Mouse (Mus musculus) ovary, postnatal 14 days (tissue): ENCODE measurements at regions not wholly inside any gene's neighbourhood (a gene's known extent, or its start where the extent isn't known, plus 50 kb on each side); places are given as distances from the start of the nearest gene placed in this dataset.

ENCODE experiments used
- DNase-seq: peaks from one replicate; pipeline ENCODE4 v3.0.0; 2022; ENCODE audit warnings: low spot score

DNA sequence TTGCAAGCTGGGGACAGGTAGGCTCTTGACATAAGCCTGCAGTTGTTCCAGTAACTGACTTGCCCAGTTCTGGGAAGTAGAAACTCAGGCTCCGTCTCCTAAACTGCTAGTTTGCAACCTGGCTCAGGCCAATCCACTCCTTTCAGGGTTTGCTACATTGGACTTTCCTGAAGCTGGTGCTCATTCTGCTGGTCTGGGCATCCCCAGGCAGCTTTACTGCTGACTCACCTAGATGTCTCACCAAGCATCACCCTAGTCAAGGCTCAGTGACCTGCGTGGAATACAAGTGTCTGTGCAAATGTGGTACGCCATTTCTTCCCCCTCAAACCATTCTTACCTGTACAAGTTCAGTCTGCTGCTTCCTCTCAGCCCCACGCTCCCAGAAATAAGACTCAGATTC, 110.8 kb downstream of the Qrsl1 start:
- no peak for DNase-seq

DNA sequence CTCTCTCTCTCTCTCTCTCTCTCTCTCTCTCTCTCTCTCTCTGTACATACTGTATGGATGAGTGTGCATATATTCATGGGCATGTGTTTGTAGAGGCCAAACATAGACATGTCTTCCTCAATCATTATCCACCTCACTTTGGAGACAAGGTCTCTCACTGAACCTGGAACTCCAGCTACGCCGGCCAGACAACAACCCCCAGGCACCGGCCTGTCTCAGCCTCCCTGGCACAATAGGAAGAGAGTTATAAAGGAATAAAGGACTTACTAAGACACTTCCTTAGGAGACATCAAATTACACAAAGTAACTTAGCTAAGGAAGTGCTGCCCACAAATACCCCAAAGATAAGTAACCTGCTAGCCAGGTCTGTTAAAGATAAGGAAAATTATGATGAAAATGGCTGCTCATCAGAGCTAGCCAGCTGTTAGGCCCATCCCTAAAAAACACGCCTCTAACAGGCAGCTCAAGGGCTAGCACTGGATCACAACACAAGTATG, 110.0 kb downstream of the Qrsl1 start:
- no peak for DNase-seq

DNA sequence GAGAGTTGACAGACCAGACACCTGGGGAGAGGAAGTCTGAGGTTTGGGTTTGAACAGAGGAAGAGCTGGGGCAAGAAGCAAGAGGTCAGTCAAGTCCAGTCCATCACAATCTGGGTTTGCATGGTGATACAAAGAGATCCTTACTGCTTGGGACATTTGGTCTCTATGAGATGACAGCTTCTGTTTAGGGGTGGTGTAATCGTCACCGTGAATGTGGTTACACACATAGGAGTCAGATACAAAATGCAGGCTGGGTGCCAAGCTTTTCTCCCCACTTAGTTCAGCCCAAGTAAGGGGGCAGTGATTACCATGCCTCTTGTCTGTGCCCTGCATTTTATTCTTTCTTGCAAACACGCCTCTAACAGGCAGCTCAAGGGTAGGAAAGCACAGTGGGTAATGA, 108.9 kb downstream of the Qrsl1 start:
- DNase-seq = no peak

DNA sequence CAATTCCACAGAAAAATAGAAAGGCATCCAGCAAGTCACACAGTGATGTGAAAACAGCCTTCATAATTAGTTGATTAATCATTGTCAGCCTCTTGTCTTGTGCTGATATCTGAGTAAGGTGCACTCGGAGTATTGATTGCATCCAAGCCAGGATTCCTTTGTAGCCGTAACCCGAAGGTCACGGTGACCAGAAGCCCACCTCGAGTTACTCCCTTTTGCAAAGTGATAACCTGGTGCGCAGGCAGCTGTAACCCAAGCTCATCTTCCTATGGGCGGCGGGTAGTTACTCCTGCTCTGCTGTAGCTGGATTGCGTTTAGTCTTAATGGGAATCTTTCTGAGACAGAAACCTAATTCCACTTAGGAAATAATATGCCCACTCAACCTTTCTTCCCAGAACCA, 107.0 kb downstream of the Qrsl1 start:
- no peak for DNase-seq

DNA sequence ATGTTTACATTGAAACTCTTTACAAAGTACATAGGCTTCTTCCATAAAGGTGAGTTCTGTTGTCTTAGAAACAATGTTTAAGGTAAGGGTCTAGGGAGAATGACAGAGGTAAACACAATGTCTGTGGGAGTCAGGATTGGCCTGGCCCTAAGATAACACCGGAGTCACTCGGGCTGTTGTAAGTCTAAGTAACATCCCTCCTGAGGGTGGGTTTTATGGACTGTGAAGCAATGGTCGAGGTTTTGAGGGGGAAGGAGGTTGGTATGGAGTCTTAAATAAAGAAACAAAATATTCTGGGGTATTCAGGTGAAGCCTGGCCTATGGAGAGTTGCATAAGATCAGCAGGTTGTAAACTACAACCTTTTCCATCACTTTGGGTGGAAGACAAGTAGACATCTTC, 101.5 kb downstream of the Qrsl1 start:
- DNase-seq = no peak

DNA sequence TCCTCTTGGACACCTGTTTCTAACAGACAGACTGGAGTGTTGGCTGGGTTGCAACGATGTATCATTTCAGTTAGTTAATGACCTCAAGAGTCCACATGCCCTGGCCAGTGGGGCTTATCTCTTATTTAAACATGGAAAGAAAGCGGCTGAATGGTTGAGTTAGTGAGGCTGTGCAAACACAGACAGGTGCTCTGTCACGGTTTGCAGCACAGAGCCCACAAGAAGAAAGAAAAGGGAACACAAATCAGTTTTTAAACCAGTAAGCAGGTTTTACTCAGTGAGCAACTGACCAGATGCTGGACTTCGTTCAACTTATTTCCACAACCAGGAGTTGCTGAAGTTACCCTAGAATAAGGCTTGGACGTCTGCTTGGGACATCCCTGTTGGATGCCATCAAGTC, 86.3 kb downstream of the Qrsl1 start:
- no peak for DNase-seq

DNA sequence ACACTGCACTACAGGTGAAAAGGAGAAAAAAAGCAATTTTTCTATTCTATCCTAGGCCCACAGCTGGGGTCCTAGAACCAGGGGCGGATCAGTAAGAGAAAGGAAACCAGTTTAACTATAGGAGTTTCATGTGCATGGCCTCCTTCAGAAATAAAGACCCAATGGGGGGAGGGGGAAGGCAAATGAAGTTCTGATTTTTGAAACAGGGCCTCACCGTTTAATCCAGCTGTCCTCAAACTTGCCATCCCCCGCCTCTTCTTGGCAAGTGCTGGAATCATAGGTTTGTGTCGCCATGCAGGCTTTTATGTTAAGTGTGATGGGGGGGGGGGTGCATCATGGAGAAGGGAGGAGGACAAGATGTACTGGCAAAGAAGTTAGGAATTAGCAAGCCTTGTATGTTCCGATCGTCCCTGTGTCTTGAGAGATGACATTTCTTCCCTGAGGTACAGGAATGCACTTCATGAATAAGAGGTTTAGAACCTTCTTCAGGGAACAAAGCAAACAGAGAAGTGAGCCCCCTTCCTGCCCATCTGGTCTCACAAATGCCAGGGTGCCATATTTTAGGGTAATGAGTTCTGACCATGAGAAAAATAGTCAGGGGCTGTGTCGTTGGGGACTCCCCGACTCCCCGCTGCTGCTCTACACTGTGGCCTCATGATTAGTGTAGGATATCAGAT, 83.9 kb downstream of the Qrsl1 start:
- DNase-seq = no peak

DNA sequence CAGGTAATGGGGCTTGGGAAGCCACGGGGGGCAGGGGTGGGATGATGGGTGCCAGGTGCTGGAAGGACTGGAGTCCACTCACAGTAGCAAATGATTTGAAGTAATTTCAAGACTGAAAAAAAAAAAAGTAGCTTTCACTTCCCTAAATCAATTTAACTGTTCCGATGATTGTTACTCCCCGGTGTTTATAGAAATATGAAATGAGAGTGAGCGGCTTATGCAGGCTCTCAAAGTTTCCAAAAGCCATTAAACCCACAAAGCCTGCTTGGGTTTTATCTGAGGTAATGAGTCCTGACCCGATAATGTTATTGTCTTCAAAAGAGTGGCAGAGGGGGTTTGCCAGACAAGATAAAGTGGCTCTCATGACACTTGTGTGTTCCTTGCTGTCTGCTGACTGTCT, 82.9 kb downstream of the Qrsl1 start:
- no peak for DNase-seq

DNA sequence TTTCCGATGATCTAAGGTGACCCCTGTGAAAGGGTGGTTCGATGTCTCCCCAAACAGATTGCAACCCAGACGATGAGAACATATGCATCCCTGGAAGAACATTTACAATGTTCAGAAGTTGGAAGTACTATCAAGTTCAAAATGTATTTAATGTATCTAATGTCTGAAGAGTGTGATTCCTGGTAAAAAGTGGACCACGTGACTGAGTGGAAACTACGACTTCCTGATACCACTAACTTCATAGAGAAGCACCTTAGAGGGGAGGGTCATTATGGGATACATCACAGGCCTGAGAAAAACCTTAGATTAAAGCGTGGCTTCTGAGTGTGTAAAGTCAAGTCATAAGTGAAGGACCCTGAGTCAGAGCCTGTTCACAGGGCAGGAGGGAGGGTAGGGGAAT, 82.1 kb downstream of the Qrsl1 start:
- no peak for DNase-seq

DNA sequence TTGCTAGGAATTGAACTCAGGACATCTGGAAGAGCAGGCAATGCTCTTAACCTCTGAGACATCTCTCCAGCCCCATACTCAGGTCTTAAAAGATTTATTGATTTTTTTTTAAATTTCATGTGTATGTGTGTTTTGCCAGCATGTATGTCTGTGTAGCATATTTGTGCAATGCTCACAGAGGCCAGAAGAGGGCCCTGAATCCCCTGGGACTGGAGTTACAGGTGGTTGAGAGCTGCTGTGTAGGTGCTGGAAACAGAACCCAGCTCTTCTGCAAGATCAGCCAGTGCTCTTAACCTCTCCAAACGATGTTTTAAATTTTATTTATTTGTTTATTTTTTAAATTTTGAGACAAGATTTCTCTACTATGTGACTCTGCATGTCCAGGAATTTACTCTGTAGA, 78.9 kb downstream of the Qrsl1 start:
- DNase-seq = no peak

DNA sequence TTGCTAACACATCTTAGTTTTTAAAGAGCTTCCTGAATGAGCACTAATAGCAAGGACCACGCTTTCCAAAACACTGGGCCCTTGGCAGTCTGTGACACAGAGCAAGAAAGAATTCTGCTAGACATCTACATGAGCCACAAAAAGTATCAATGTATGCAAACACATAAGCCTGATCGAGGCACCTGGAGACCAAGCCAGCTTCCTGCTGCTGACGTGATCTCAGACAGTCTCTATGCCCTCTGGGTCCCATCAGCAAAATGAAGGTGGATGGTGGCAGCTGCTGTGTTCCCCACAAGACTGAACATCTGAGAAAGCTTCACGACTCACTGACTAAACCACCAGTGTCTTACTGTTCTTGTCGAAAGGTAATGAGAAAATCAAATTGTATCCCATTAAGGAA, 77.5 kb downstream of the Qrsl1 start:
- DNase-seq = no peak
